Mouse (Mus musculus) thymus, adult 18-20 months (tissue): ENCODE measurements around the gene Car7.

Experiments
- DNase-seq, 2 experiments: peaks; one replicate each; pipeline ENCODE4 v3.0.0; 2022; ENCODE audit warnings: mixed read lengths in 2 of 2

Car7 gene

GRCm38 (mm10) chr8:104533971-104534778 lies at the start of gene Car7, which contains the start of gene Nae1:
Gene Car7, plus strand, starts transcription at chr8:104534689.
Gene Nae1, minus strand, starts transcription at chr8:104534637.
- DNase-seq = peak; percentile 83 to 85

- peak; percentile 21 to 25 for DNase-seq
Observed at GRCm38 (mm10) chr8:104509061-104510006, 25.2 kb upstream of the Car7 start, which contains the start of gene Terb1. Gene Terb1, minus strand, starts transcription at chr8:104509910.

- no peak for DNase-seq
Observed at GRCm38 (mm10) chr8:104510134-104510533, 24.4 kb upstream of the Car7 start.

- no peak for DNase-seq
Observed at GRCm38 (mm10) chr8:104517872-104518271, 16.6 kb upstream of the Car7 start.

GRCm38 (mm10) chr8:104529671-104530070 lies 4.8 kb upstream of the Car7 start:
- no peak for DNase-seq

GRCm38 (mm10) chr8:104533551-104533950 lies 938 bp upstream of the Car7 start:
- no peak for DNase-seq

- DNase-seq = peak in 1 of 2 experiments; percentile 27
Observed at GRCm38 (mm10) chr8:104534779-104535141, 271 bp downstream of the Car7 start.

GRCm38 (mm10) chr8:104535378-104535777 lies 889 bp downstream of the Car7 start:
- no peak for DNase-seq

GRCm38 (mm10) chr8:104536028-104536427 lies 1.5 kb downstream of the Car7 start:
- DNase-seq = no peak

- no peak for DNase-seq
Observed at GRCm38 (mm10) chr8:104538896-104539295, 4.4 kb downstream of the Car7 start.

- no peak for DNase-seq
Observed at GRCm38 (mm10) chr8:104539566-104539965, 5.1 kb downstream of the Car7 start.

- no peak for DNase-seq
Observed at GRCm38 (mm10) chr8:104540238-104540637, 5.7 kb downstream of the Car7 start.

GRCm38 (mm10) chr8:104540710-104541514 lies 6.4 kb downstream of the Car7 start:
- no peak for DNase-seq

- DNase-seq = no peak
Observed at GRCm38 (mm10) chr8:104541515-104541880, 7.0 kb downstream of the Car7 start.

- no peak for DNase-seq
Observed at GRCm38 (mm10) chr8:104542160-104542559, 7.7 kb downstream of the Car7 start.

GRCm38 (mm10) chr8:104543440-104544045 lies 9.1 kb downstream of the Car7 start:
- DNase-seq = no peak

- DNase-seq = no peak
Observed at GRCm38 (mm10) chr8:104555191-104555590, 20.7 kb downstream of the Car7 start.

GRCm38 (mm10) chr8:104557226-104557625 lies 22.7 kb downstream of the Car7 start:
- DNase-seq = no peak

GRCm38 (mm10) chr8:104560731-104561130 lies 26.2 kb downstream of the Car7 start:
- no peak for DNase-seq

- DNase-seq = peak; percentile 54 to 63
Observed at GRCm38 (mm10) chr8:104564633-104565456, 30.4 kb downstream of the Car7 start.

GRCm38 (mm10) chr8:104565457-104565798 lies 30.9 kb downstream of the Car7 start:
- DNase-seq = no peak
